Mouse (Mus musculus): ENCODE measurements around the gene Gab1.

Gene Gab1

GRCm38 (mm10) chr8:80739932-80740331 is 140.4 kb downstream of the Gab1 start:
- DNase-seq (ENCODE audit: low read depth) = no peak

GRCm38 (mm10) chr8:80739155-80739924 is 141.0 kb downstream of the Gab1 start, which contains the start of gene Smarca5:
Gene Smarca5, minus strand, starts transcription at chr8:80739497.
- DNase-seq (ENCODE audit: low read depth) = peak; percentile 94

DNA sequence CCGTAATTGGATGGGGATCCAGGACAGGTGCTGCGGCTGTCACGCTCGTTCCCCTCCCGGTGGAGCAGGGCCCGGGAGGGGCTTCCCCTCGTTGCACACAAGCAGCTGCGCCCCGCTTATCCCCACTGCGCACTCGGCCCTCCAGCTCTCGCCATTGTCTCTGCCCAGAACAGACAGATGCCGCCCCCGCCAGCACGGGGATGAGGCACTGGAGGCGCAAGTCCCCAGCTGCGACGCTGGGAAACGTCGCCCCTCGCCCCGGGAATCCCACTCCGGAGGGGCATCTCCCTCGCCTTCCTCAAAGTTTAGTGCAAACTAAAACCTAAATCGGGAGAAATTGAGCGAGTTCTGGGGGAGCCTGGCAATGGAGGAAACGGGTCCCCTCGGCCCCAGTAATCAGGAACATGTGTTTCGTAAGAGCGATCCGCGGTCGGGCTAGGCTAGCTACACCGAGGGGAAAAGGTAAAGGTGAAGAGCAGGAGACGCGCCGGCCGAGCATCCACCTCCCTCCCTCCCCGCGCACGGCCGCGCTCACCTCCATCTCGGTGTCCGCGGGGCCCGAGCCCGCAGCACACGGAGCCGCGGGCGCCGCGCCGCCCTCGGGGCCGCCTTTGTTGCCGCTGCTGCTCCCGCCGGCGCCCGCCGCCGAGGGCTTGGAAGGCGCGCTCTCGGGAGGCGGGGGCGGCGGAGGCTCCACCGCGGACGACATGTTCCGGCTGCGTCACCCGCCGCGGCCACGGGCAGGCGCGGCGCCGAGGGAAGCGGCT is 141.7 kb downstream of the Gab1 start:
- DNase-seq (ENCODE audit: low read depth) = peak; percentile 63

- DNase-seq (ENCODE audit: low read depth) = no peak
Measured at GRCm38 (mm10) chr8:80738046-80738387, 142.3 kb downstream of the Gab1 start.

DNA sequence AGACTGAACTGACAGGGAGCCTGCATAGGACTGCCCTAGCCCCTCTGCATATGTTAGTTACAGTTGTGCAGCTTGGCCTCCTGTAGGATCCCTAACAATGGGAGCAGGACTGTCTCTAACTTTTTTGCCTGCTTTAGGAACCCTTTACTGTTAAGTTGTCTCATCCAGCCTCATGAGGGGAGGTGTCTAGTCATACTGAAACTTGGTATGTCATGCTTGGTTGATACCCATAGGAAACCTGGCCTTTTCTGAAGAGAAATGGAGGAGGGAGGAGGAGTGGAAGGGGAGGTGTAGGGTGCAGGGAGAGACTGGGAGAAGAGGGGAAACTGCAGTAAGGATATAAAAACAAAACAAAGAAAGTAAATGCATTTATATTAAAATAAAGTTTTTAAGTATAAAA is 148.0 kb downstream of the Gab1 start:
- no peak for DNase-seq (ENCODE audit: low read depth)

DNA sequence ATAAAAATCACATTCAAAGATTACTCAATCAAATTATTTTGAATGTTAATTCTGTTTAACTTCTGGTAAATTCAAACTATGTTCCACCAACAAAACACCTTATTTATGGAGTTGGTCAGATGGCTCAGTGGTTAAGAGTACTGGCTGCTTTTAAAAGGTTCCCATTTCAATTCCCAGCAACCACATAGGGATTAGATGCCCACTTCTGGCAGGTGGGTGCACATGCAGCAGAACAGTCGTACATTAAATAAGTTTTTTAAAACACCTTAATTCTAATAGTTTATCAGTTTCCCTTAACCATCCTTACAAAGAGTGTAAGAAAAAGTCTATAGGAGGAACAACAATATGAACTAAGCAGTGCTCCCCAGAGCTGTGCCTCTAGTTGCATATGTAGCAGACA is 165.9 kb downstream of the Gab1 start:
- DNase-seq (ENCODE audit: low read depth) = no peak

All from induced T-regulatory cell, adult 2 months (primary cell).